Mouse (Mus musculus) neural tube, embryonic 11.5 days (tissue): ENCODE data around the gene Ggnbp2. TPM values are rescaled to one million over a fixed set of nuclear protein-coding genes. Genes with fewer than 3 reads are reported as not detected.

Experiments used
- ATAC-seq: fragments of 200-750 bp; cut with Nextera tagmentation; 2 replicates; pipeline ENCODE4 v1.8.0; 2017; ENCODE audit warnings: moderate number of reproducible peaks, mild to moderate bottlenecking, moderate TSS enrichment, moderate library complexity; ENCODE audit not compliant: insufficient read depth, low FRiP score, low TSS enrichment
- DNase-seq: peaks from one replicate; pipeline ENCODE4 v3.0.0-alpha.2; 2015; ENCODE audit warnings: low spot score
- H3K27ac ChIP-seq: fragments of 300-500 bp; sonication (generic); 2 replicates; pipeline ENCODE4 v1.5.1; 2014; ENCODE audit warnings: low read depth, mild to moderate bottlenecking, low read length
- H3K27me3 ChIP-seq: fragments of 300-500 bp; sonication (generic); 2 replicates; pipeline ENCODE4 v1.6.1; 2014; ENCODE audit warnings: mild to moderate bottlenecking, low read length, mixed read lengths; ENCODE audit not compliant: control insufficient read depth, insufficient read depth
- H3K36me3 ChIP-seq: fragments of 300-500 bp; sonication (generic); 2 replicates; pipeline ENCODE4 v1.6.1; 2014; ENCODE audit warnings: mild to moderate bottlenecking, low read length, moderate library complexity, mixed read lengths; ENCODE audit not compliant: control insufficient read depth, insufficient read depth
- H3K4me1 ChIP-seq: fragments of 300-500 bp; sonication (generic); 2 replicates; pipeline ENCODE4 v1.6.1; 2014; ENCODE audit warnings: low read length, mixed read lengths; ENCODE audit not compliant: control insufficient read depth, insufficient read depth
- H3K4me2 ChIP-seq: fragments of 300-500 bp; sonication (generic); 2 replicates; pipeline ENCODE4 v1.6.1; 2014; ENCODE audit warnings: low read depth, mild to moderate bottlenecking, moderate library complexity
- H3K4me3 ChIP-seq: fragments of 300-500 bp; sonication (generic); 2 replicates; pipeline ENCODE4 v1.5.1; 2014; ENCODE audit warnings: low read depth, low read length
- H3K9ac ChIP-seq: fragments of 300-500 bp; sonication (generic); 2 replicates; pipeline ENCODE4 v1.6.1; 2014; ENCODE audit warnings: mild to moderate bottlenecking, low read length
- H3K9me3 ChIP-seq: fragments of 300-500 bp; sonication (generic); 2 replicates; pipeline ENCODE4 v1.6.1; 2016; ENCODE audit warnings: low read length; ENCODE audit not compliant: control insufficient read depth
- WGBS: fragments of 180-500 bp; shearing (Covaris S2); extraction: QIAGEN DNeasy Blood & Tissue Kit; methylation state at CpG from one replicate; pipeline ENCODE4 v1.1.7; 2014; 5-methylcytosine and 5-hydroxymethylcytosine counted together
- microRNA-seq: library from miRNA; unstranded; fragments of <30 nt; microRNA quantifications from one replicate; pipeline ENCODE4, GENCODE M21; 2016
- polyA plus RNA-seq: library from polyadenylated mRNA; unstranded; fragments of >200 nt; fragmentation: Nextera tagmentation; extraction: Ambion mirVana; gene quantifications from 2 replicates; pipeline ENCODE4 v1.2.1, GENCODE M21; 2014

Ggnbp2 gene
- polyA plus RNA-seq, 1 experiment from 2014 or later = 71.1 TPM

DNA sequence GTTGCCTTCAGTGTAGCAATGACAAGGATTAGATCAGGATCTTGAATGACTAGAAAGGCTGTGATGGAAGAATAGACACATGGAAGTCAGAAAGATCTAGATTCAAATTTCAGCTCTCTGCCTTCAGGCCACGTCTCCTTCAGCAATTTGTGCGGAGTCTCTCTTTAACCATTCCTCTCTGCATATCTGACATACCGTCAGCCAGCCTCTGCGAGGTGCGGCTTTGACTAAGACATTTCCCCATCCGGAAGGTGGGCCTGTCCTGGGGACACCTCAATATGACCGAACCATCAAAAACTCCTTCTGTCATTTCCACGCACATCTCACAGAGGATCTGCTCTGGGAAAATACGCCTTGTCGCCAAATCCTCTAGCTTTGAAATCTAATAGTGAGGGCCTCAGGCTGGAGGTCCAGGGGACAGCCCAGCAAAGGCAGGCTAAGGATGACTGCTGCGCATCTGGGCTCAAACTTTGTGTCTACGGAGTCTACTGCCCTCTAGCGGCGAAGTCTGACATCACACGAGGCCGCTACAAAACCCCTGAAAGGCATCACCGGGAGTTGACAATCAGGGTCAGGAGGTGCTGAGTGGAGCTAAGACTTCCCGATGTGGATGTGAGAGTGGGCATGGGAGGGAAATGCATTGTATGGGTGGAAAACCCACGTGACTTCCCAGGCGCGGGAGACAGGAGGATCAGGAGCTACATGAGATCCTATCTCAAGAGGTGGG is 72.8 kb downstream of the Ggnbp2 start:
- DNase-seq = peak; percentile 86
- H3K9me3 ChIP-seq = no peaks in the 10 kb centered on the region
- no peak for ATAC-seq
- no peak overlapping the region for H3K27ac ChIP-seq
- peaks cover 3% of the 10 kb centered on the region; the same call in 1 of the 2 replicates for H3K4me1 ChIP-seq
- H3K9ac ChIP-seq = no peak overlapping the region
- no peaks in the 10 kb centered on the region for H3K36me3 ChIP-seq
- WGBS = 21% methylated on average over 21 of the region's 21 CpGs
- no peak overlapping the region for H3K4me2 ChIP-seq
- no peak overlapping the region for H3K4me3 ChIP-seq
- no peaks in the 10 kb centered on the region for H3K27me3 ChIP-seq

DNA sequence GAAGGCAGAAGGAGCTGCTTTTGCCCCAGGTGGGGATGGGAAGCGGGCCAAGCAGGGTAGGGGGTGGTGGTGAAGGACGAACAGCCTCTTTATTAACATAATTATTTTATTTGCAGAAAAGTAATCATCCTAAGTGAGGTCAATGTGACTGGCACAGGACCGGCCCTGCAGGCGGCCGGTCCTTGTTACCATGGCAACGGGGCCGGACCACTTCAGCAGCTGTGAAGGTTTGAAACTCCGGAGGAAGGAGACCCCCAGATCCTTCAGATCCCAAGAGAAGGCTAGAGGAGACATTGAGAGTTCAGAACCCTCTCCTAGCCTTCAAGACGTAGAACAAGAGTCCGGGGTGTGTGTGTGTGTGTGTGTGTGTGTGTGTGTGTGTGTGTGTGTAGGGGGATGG is 73.6 kb downstream of the Ggnbp2 start:
- H3K9ac ChIP-seq = no peak overlapping the region
- 29% methylated on average over 10 of the region's 10 CpGs for WGBS
- ATAC-seq = no peak
- DNase-seq = peak; percentile 47
- peaks cover 3% of the 10 kb centered on the region; the same call in 1 of the 2 replicates for H3K4me1 ChIP-seq
- H3K27me3 ChIP-seq = no peaks in the 10 kb centered on the region
- no peaks in the 10 kb centered on the region for H3K36me3 ChIP-seq
- H3K4me2 ChIP-seq = no peak overlapping the region
- H3K27ac ChIP-seq = no peak overlapping the region
- no peaks in the 10 kb centered on the region for H3K9me3 ChIP-seq
- H3K4me3 ChIP-seq = no peak overlapping the region

DNA sequence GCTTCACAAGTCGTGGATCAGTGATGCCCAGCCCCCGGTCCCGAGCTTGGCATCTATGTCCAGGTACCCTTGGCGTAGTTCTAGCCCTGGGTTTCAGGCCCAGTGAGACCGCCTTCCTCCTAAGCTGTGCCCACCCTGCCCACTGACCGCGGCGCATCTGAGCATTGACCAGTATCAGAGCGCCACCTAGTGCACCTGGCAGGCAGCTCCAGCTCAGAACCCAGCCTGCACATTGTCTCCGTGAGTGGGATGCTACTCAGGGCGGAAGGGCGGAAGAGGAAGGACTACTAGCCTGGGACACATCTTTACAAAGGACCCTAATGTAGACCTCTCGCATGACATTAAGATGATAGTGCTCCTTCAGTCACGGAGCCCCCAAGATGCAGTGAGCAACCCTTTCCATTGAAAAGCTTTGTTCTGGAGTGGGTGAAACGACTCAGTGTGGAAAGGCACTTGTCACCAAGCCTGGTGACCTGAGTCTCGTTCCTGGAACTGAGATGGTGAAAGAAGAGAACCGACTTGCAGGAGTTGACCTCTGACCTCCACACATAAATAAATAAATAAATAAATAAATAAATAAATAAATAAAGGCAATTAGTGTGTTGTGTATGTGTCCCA is 76.0 kb downstream of the Ggnbp2 start:
- Histone ChIP-seq H3K9ac (no peak overlapping the region), H3K9me3 (no peaks in the 10 kb centered on the region), H3K27ac (0 out of 2 replicates have a peak overlapping the region, but pooled peaks have one; percentile 20), H3K4me2 (no peak overlapping the region), H3K4me1 (peaks cover 3% of the 10 kb centered on the region; the same call in 1 of the 2 replicates), H3K27me3 (no peaks in the 10 kb centered on the region), H3K36me3 (no peaks in the 10 kb centered on the region), H3K4me3 (no peak overlapping the region)
- DNase-seq (peak; percentile 90), ATAC-seq (peak; percentile 84)
- 14% methylated on average over 17 of the region's 17 CpGs for WGBS

DNA sequence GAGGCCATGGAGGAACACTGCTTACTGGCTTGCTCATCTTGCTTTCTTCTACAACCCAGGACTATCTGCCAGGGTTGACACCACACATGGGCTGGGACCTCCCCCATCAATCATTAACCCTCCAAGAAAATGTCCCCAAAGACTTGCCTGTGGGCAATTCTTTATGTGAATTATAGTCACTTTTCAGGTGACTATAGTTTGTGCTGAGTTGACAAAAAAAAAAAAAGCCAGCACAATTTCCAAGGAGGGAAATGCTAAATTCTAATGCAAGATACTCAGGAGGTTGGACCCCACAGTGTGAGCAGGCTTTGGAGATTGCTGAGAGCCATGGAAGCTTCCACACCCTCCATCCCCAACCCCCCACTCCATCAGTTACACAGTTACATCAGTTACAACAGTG is 77.1 kb downstream of the Ggnbp2 start:
- H3K9me3 ChIP-seq = no peaks in the 10 kb centered on the region
- no peak overlapping the region for H3K27ac ChIP-seq
- no peak for DNase-seq
- H3K9ac ChIP-seq = no peak overlapping the region
- ATAC-seq = no peak
- H3K27me3 ChIP-seq = no peaks in the 10 kb centered on the region
- no peaks in the 10 kb centered on the region for H3K36me3 ChIP-seq
- no peak overlapping the region for H3K4me2 ChIP-seq
- peaks cover 5% of the 10 kb centered on the region; the same call in 1 of the 2 replicates for H3K4me1 ChIP-seq
- no peak overlapping the region for H3K4me3 ChIP-seq

DNA sequence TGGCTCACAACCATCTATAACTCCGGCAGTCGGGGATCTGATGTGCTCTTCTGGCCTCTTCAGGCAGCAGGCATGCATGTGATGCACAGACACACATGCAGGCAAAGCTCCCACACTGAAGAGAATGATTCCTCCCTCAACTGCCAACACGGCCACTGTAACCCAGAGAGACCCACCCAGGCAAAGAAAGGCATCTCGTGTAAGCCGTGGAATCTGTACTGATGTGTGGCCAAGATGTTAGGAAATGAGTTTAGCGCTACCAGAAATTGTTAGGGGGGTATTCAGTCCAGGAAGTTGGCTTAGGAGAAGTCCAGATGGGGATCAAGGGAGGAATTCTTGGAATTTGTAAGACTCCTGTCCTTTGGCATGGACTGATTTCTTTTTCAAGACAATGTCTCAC is 80.2 kb downstream of the Ggnbp2 start:
- DNase-seq (no peak), ATAC-seq (no peak)
- WGBS = 63% methylated on average over 6 of the region's 6 CpGs
- Histone ChIP-seq H3K27ac (no peak overlapping the region), H3K27me3 (no peaks in the 10 kb centered on the region), H3K4me3 (no peak overlapping the region), H3K4me2 (no peak overlapping the region), H3K9ac (no peak overlapping the region), H3K9me3 (no peaks in the 10 kb centered on the region), H3K4me1 (peaks cover 3% of the 10 kb centered on the region; the same call in 1 of the 2 replicates), H3K36me3 (no peaks in the 10 kb centered on the region)

Small RNA genes within 50 kb of the gene (microRNA-seq; reads per million reads assigned to microRNA genes)
- gene Gm23564 = not detected

Other genes with a start within 250 kb of the Ggnbp2 start
- 11.0 and 14.0 TPM in 2 replicates for gene Mrm1, start 51.3 kb downstream of the Ggnbp2 start, polyA plus RNA-seq
- gene Dhrs11, start 41.8 kb downstream of the Ggnbp2 start, polyA plus RNA-seq = 11.6 and 13.8 TPM in 2 replicates
- gene Myo19, start 9.3 kb upstream of the Ggnbp2 start, polyA plus RNA-seq = 9.2 TPM in 2 replicates
- gene Pigw, start 9.5 kb upstream of the Ggnbp2 start, polyA plus RNA-seq = 3.6 and 3.8 TPM in 2 replicates
- 70.1 and 71.3 TPM in 2 replicates for gene Znhit3, start 45.5 kb upstream of the Ggnbp2 start, polyA plus RNA-seq
- 2.0 and 2.9 TPM in 2 replicates for gene Car4, start 87.0 kb upstream of the Ggnbp2 start, polyA plus RNA-seq